Mouse (Mus musculus) embryonic fibroblast, embryonic 13.5 days (primary cell): Measurements from ENCODE around the gene Cdh7.

Experiments used
- CTCF ChIP-seq: IDR thresholded peaks from 2 replicates; pipeline ENCODE4 v1.5.1; 2011; ENCODE audit warnings: mild to moderate bottlenecking, control low read depth, low read length, moderate library complexity, borderline replicate concordance; ENCODE audit not compliant: insufficient read depth
- POLR2A ChIP-seq: IDR thresholded peaks from 2 replicates; pipeline ENCODE4 v1.6.1; 2011; ENCODE audit warnings: low read depth, mild to moderate bottlenecking, control low read depth, low read length, moderate library complexity

DNA sequence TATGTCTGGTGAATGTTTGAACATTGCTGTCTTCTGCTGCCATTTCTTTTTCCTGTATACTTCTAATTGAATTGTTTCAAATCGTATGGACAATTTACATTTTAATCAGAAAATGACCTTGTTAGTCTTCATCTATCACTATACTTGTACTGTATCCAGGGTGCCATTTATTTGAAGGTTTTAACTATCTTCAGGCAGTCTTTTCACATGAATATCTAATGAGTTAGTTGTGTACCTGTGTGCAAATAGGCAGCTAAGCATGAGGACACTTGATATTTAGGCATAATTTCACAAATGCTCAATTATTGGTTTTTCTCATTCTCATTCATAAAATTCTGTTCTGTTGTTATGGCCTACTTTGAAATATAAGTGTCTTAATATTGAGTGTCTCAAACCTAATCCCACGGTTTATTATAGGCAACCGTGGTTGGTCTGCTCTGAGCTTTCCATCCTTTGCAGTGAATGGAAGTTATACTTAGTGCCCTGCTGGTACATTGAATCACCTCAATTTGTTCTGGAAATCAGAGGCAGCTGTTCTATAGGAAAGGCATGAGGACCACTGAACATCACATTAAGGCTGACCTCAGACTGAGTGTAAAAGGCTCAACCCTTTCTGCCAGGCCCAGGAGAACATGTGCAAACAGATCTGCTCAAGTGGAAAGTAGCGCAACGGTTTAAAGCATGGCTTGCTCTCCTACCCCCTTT lies 10.4 kb upstream of the Cdh7 start:
- no peak for TF ChIP-seq CTCF
- no peak for TF ChIP-seq POLR2A
